Mouse (Mus musculus) cerebellum, adult 11 months (tissue): ENCODE data around the gene Nfe2l3.

Experiments used
- DNase-seq: peaks from one replicate; pipeline ENCODE4 v3.0.0; 2022

The Nfe2l3 gene

GRCm38 (mm10) chr6:51486076-51486710 lies 53.7 kb downstream of the Nfe2l3 start:
- no peak for DNase-seq

- DNase-seq = no peak
These were observed 54.3 kb downstream of the Nfe2l3 start for GRCm38 (mm10) chr6:51486731-51487130.

- DNase-seq = peak; percentile 55
These were observed 57.3 kb downstream of the Nfe2l3 start for GRCm38 (mm10) chr6:51489787-51490186.

- DNase-seq = no peak
These were observed 65.0 kb downstream of the Nfe2l3 start for GRCm38 (mm10) chr6:51497321-51498111.

- DNase-seq = no peak
These were observed 73.2 kb downstream of the Nfe2l3 start for GRCm38 (mm10) chr6:51505671-51506070.

- no peak for DNase-seq
These were observed 75.1 kb downstream of the Nfe2l3 start for GRCm38 (mm10) chr6:51507556-51507955.
